Mouse (Mus musculus): ENCODE data around the gene Grhpr. TPM values are rescaled to one million over a fixed set of nuclear protein-coding genes. Genes with fewer than 3 reads are reported as not detected.

Gene Grhpr
- polyA plus RNA-seq, 1 experiment from 2014 or later, result 21.1 TPM

GRCm38 (mm10) chr4:44967402-44967801, 13.8 kb upstream of the Grhpr start:
- no peak overlapping the region for H3K4me2 ChIP-seq (ENCODE audit: low read length)
- WGBS, result 87% methylated on average over 8 of the region's 8 CpGs
- H3K4me1 ChIP-seq (ENCODE audit: control insufficient read depth, insufficient read depth, low read length), result no peaks in the 10 kb centered on the region
- H3K4me3 ChIP-seq (ENCODE audit: low read depth, low read length), result no peak overlapping the region
- no peaks in the 10 kb centered on the region for H3K27me3 ChIP-seq (replicated peaks; ENCODE audit: control insufficient read depth, insufficient read depth, low read length)
- H3K36me3 ChIP-seq (ENCODE audit: control insufficient read depth, insufficient read depth, low read length), result no peaks in the 10 kb centered on the region
- H3K27ac ChIP-seq (ENCODE audit: low read depth, low read length), result no peak overlapping the region
- no peaks in the 10 kb centered on the region for H3K9me3 ChIP-seq (replicated peaks; ENCODE audit: control insufficient read depth, low read length)
- no peak overlapping the region for H3K9ac ChIP-seq (ENCODE audit: low read length)
- DNase-seq (ENCODE audit: low spot score) (no peak), ATAC-seq (no peak)

- peaks cover 3% of the 10 kb centered on the region; the same call in 1 of the 2 replicates for H3K4me1 ChIP-seq (ENCODE audit: control insufficient read depth, insufficient read depth, low read length)
- ATAC-seq, result no peak
- no peak overlapping the region for H3K27ac ChIP-seq (ENCODE audit: low read depth, low read length)
- no peaks in the 10 kb centered on the region for H3K36me3 ChIP-seq (ENCODE audit: control insufficient read depth, insufficient read depth, low read length)
- H3K9ac ChIP-seq (ENCODE audit: low read length), result no peak overlapping the region
- no peak overlapping the region for H3K4me2 ChIP-seq (ENCODE audit: low read length)
- H3K4me3 ChIP-seq (ENCODE audit: low read depth, low read length), result no peak overlapping the region
- whole genome bisulfite sequencing, result 93% methylated on average over 7 of the region's 7 CpGs
- DNase-seq (ENCODE audit: low spot score), result no peak
- H3K9me3 ChIP-seq (replicated peaks; ENCODE audit: control insufficient read depth, low read length), result no peaks in the 10 kb centered on the region
- no peaks in the 10 kb centered on the region for H3K27me3 ChIP-seq (replicated peaks; ENCODE audit: control insufficient read depth, insufficient read depth, low read length)
Observed at GRCm38 (mm10) chr4:44970056-44970455, 11.1 kb upstream of the Grhpr start.

- ATAC-seq, result no peak
- Histone ChIP-seq H3K9ac (ENCODE audit: low read length) (no peak overlapping the region), H3K4me2 (ENCODE audit: low read length) (no peak overlapping the region), H3K9me3 (replicated peaks; ENCODE audit: control insufficient read depth, low read length) (no peaks in the 10 kb centered on the region), H3K27ac (ENCODE audit: low read depth, low read length) (no peak overlapping the region), H3K36me3 (ENCODE audit: control insufficient read depth, insufficient read depth, low read length) (no peaks in the 10 kb centered on the region), H3K4me1 (ENCODE audit: control insufficient read depth, insufficient read depth, low read length) (peaks cover 3% of the 10 kb centered on the region; the same call in 1 of the 2 replicates), H3K4me3 (ENCODE audit: low read depth, low read length) (no peak overlapping the region), H3K27me3 (replicated peaks; ENCODE audit: control insufficient read depth, insufficient read depth, low read length) (no peaks in the 10 kb centered on the region)
- peak; percentile 49 for DNase-seq (ENCODE audit: low spot score)
- 22% methylated on average over 10 of the region's 10 CpGs for WGBS
Observed at GRCm38 (mm10) chr4:44970612-44971110, 10.5 kb upstream of the Grhpr start.

- 10% methylated on average over 9 of the region's 9 CpGs for WGBS
- DNase-seq (ENCODE audit: low spot score) (peak; percentile 83), ATAC-seq (peak; percentile 68)
- H3K9ac ChIP-seq (ENCODE audit: low read length), result 0 out of 2 replicates have a peak overlapping the region, but pooled peaks have one; percentile 32
- no peak overlapping the region for H3K27ac ChIP-seq (ENCODE audit: low read depth, low read length)
- peaks cover 3% of the 10 kb centered on the region; the same call in 1 of the 2 replicates for H3K4me1 ChIP-seq (ENCODE audit: control insufficient read depth, insufficient read depth, low read length)
- H3K36me3 ChIP-seq (ENCODE audit: control insufficient read depth, insufficient read depth, low read length), result no peaks in the 10 kb centered on the region
- H3K4me3 ChIP-seq (ENCODE audit: low read depth, low read length), result no peak overlapping the region
- no peaks in the 10 kb centered on the region for H3K27me3 ChIP-seq (replicated peaks; ENCODE audit: control insufficient read depth, insufficient read depth, low read length)
- peak overlapping the region; percentile 32 for H3K4me2 ChIP-seq (ENCODE audit: low read length)
- no peaks in the 10 kb centered on the region for H3K9me3 ChIP-seq (replicated peaks; ENCODE audit: control insufficient read depth, low read length)
Observed at GRCm38 (mm10) chr4:44973450-44973849, 7.7 kb upstream of the Grhpr start.

GRCm38 (mm10) chr4:44973871-44974270, 7.3 kb upstream of the Grhpr start:
- H3K9ac ChIP-seq (ENCODE audit: low read length), result 0 out of 2 replicates have a peak overlapping the region, but pooled peaks have one; percentile 32

GRCm38 (mm10) chr4:44974331-44974730, 6.9 kb upstream of the Grhpr start:
- ATAC-seq, result no peak
- Histone ChIP-seq H3K4me2 (ENCODE audit: low read length) (no peak overlapping the region), H3K27me3 (replicated peaks; ENCODE audit: control insufficient read depth, insufficient read depth, low read length) (no peaks in the 10 kb centered on the region), H3K27ac (ENCODE audit: low read depth, low read length) (no peak overlapping the region), H3K36me3 (ENCODE audit: control insufficient read depth, insufficient read depth, low read length) (no peaks in the 10 kb centered on the region), H3K9me3 (replicated peaks; ENCODE audit: control insufficient read depth, low read length) (no peaks in the 10 kb centered on the region), H3K4me1 (ENCODE audit: control insufficient read depth, insufficient read depth, low read length) (peaks cover 3% of the 10 kb centered on the region; the same call in 1 of the 2 replicates), H3K9ac (ENCODE audit: low read length) (no peak overlapping the region), H3K4me3 (ENCODE audit: low read depth, low read length) (no peak overlapping the region)
- 81% methylated on average over 8 of the region's 8 CpGs for WGBS
- no peak for DNase-seq (ENCODE audit: low spot score)

More at GRCm38 (mm10) chr4:44973871-44974270, 7.3 kb upstream of the Grhpr start:
- Histone ChIP-seq H3K36me3 (ENCODE audit: control insufficient read depth, insufficient read depth, low read length) (no peaks in the 10 kb centered on the region), H3K9me3 (replicated peaks; ENCODE audit: control insufficient read depth, low read length) (no peaks in the 10 kb centered on the region), H3K27me3 (replicated peaks; ENCODE audit: control insufficient read depth, insufficient read depth, low read length) (no peaks in the 10 kb centered on the region), H3K4me1 (ENCODE audit: control insufficient read depth, insufficient read depth, low read length) (peaks cover 3% of the 10 kb centered on the region; the same call in 1 of the 2 replicates), H3K4me2 (ENCODE audit: low read length) (peak overlapping the region; percentile 32), H3K27ac (ENCODE audit: low read depth, low read length) (no peak overlapping the region), H3K4me3 (ENCODE audit: low read depth, low read length) (no peak overlapping the region)
- ATAC-seq (peak; percentile 42; the same call in 1 of the 2 replicates), DNase-seq (ENCODE audit: low spot score) (no peak)
- 57% methylated on average over 14 of the region's 14 CpGs for WGBS

- no peak overlapping the region for H3K9ac ChIP-seq (ENCODE audit: low read length)
- no peak overlapping the region for H3K27ac ChIP-seq (ENCODE audit: low read depth, low read length)
- H3K27me3 ChIP-seq (replicated peaks; ENCODE audit: control insufficient read depth, insufficient read depth, low read length), result no peaks in the 10 kb centered on the region
- no peak for DNase-seq (ENCODE audit: low spot score)
- no peak overlapping the region for H3K4me2 ChIP-seq (ENCODE audit: low read length)
- H3K4me1 ChIP-seq (ENCODE audit: control insufficient read depth, insufficient read depth, low read length), result peaks cover 3% of the 10 kb centered on the region; the same call in 1 of the 2 replicates
- ATAC-seq, result no peak
- no peaks in the 10 kb centered on the region for H3K36me3 ChIP-seq (ENCODE audit: control insufficient read depth, insufficient read depth, low read length)
- no peaks in the 10 kb centered on the region for H3K9me3 ChIP-seq (replicated peaks; ENCODE audit: control insufficient read depth, low read length)
- 83% methylated on average over 6 of the region's 6 CpGs for WGBS
- H3K4me3 ChIP-seq (ENCODE audit: low read depth, low read length), result no peak overlapping the region
Observed at GRCm38 (mm10) chr4:44976026-44976615, 5.1 kb upstream of the Grhpr start.

GRCm38 (mm10) chr4:44976921-44977710, 4.1 kb upstream of the Grhpr start:
- Histone ChIP-seq H3K9ac (ENCODE audit: low read length) (no peak overlapping the region), H3K4me1 (ENCODE audit: control insufficient read depth, insufficient read depth, low read length) (peaks cover 3% of the 10 kb centered on the region; the same call in 1 of the 2 replicates), H3K27ac (ENCODE audit: low read depth, low read length) (no peak overlapping the region), H3K27me3 (replicated peaks; ENCODE audit: control insufficient read depth, insufficient read depth, low read length) (no peaks in the 10 kb centered on the region), H3K36me3 (ENCODE audit: control insufficient read depth, insufficient read depth, low read length) (no peaks in the 10 kb centered on the region), H3K9me3 (replicated peaks; ENCODE audit: control insufficient read depth, low read length) (no peaks in the 10 kb centered on the region), H3K4me2 (ENCODE audit: low read length) (no peak overlapping the region), H3K4me3 (ENCODE audit: low read depth, low read length) (no peak overlapping the region)
- ATAC-seq (no peak), DNase-seq (ENCODE audit: low spot score) (no peak)
- 88% methylated on average over 10 of the region's 10 CpGs for WGBS
